Mouse (Mus musculus): ENCODE data around the gene Kcnh2. TPM values are rescaled to one million over a fixed set of nuclear protein-coding genes. Genes with fewer than 3 reads are reported as not detected.

Gene Kcnh2
- polyA plus RNA-seq, 1 experiment from 2014 or later: 13.0 TPM

- H3K36me3 ChIP-seq (ENCODE audit: control insufficient read depth, insufficient read depth, low read length): peaks cover 5% of the 10 kb centered on the region; the same call in 1 of the 2 replicates
These were observed 19.0 kb downstream of the Kcnh2 start for GRCm38 (mm10) chr5:24332401-24332800.

DNA sequence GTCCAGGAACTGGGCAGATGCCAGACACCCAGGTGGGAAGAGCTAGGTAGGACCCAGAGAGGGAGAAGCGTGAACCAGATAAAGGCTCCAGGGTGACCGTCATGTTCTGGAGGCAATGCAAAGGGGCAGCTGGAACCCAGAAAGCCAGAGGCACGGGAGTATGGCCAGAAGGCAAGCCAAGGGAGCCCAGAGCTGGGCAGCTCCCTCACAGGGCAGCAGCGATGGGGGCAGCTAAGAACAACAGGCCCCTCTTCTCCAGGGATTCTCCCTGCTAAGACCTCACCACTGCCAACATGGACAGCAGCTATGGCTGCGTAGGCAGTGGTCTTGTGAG lies 21.5 kb downstream of the Kcnh2 start:
- 21% methylated on average over 5 of the region's 5 CpGs for WGBS
- ATAC-seq: peak; percentile 59
- Histone ChIP-seq H3K27me3 (replicated peaks; ENCODE audit: control insufficient read depth, insufficient read depth, low read length) (no peaks in the 10 kb centered on the region), H3K9me3 (ENCODE audit: control insufficient read depth, low read length) (no peaks in the 10 kb centered on the region), H3K27ac (ENCODE audit: low read depth, low read length) (peak overlapping the region; percentile 82), H3K9ac (ENCODE audit: low read depth, low read length) (peak overlapping the region; percentile 60), H3K4me2 (ENCODE audit: low read length) (peak overlapping the region; percentile 55), H3K4me3 (ENCODE audit: low read length) (no peak overlapping the region), H3K36me3 (ENCODE audit: control insufficient read depth, insufficient read depth, low read length) (peaks cover 18% of the 10 kb centered on the region), H3K4me1 (ENCODE audit: control insufficient read depth, insufficient read depth, low read depth, low read length) (peaks cover 26% of the 10 kb centered on the region)

More at GRCm38 (mm10) chr5:24332401-24332800, 19.0 kb downstream of the Kcnh2 start:
- ATAC-seq: no peak
- Histone ChIP-seq H3K4me2 (ENCODE audit: low read length) (no peak overlapping the region), H3K9me3 (ENCODE audit: control insufficient read depth, low read length) (no peaks in the 10 kb centered on the region), H3K9ac (ENCODE audit: low read depth, low read length) (no peak overlapping the region), H3K4me1 (ENCODE audit: control insufficient read depth, insufficient read depth, low read depth, low read length) (peaks cover 26% of the 10 kb centered on the region), H3K27ac (ENCODE audit: low read depth, low read length) (no peak overlapping the region), H3K27me3 (replicated peaks; ENCODE audit: control insufficient read depth, insufficient read depth, low read length) (no peaks in the 10 kb centered on the region), H3K4me3 (ENCODE audit: low read length) (no peak overlapping the region)
- WGBS: 82% methylated on average over 4 of the region's 4 CpGs

DNA sequence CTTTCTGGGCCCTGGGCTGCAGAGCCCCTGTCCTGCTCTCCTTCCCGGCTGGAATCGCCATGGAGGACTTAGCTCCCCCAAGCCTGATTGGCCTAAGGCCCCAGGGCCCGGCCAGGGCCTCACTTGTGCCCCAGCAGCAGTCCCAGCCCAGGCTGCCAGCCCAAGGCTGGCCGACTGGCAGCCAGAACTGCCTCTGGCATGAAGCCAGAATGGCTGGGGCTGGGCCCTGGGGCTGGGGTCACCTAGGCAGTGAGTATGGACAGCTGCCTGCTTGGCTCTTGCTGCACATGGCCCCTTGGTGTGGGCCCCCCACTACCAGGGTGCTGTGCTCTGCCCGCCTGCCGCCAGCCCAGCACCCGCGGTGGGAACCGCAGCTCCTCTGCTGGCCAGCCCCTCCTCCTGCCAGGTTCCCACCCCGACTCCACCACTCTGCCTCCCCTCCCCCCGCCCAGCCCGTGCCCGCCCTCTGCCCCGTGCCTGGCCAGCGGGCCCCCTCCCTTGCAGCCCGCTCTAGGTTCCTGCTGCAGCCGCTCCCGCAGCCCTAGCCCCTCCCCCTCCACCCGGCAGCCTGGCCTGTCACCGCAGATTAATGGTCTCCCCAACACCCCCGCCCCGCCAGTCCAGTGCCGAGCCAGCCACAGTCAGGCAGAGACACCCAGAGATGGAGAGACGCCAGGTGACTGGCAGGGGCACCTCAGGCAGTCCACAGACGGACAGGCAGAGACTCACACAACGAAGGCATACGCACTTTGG lies 22.0 kb downstream of the Kcnh2 start:
- peaks cover 22% of the 10 kb centered on the region for H3K36me3 ChIP-seq (ENCODE audit: control insufficient read depth, insufficient read depth, low read length)
- WGBS: 5% methylated on average over 16 of the region's 27 CpGs
- H3K27me3 ChIP-seq (replicated peaks; ENCODE audit: control insufficient read depth, insufficient read depth, low read length): no peaks in the 10 kb centered on the region
- H3K27ac ChIP-seq (ENCODE audit: low read depth, low read length): peak overlapping the region; percentile 82
- H3K4me3 ChIP-seq (ENCODE audit: low read length): peak overlapping the region; percentile 15
- peak overlapping the region; percentile 60 for H3K9ac ChIP-seq (ENCODE audit: low read depth, low read length)
- peak overlapping the region; percentile 55 for H3K4me2 ChIP-seq (ENCODE audit: low read length)
- peaks cover 26% of the 10 kb centered on the region for H3K4me1 ChIP-seq (ENCODE audit: control insufficient read depth, insufficient read depth, low read depth, low read length)
- H3K9me3 ChIP-seq (ENCODE audit: control insufficient read depth, low read length): no peaks in the 10 kb centered on the region
- ATAC-seq: peak; percentile 87

DNA sequence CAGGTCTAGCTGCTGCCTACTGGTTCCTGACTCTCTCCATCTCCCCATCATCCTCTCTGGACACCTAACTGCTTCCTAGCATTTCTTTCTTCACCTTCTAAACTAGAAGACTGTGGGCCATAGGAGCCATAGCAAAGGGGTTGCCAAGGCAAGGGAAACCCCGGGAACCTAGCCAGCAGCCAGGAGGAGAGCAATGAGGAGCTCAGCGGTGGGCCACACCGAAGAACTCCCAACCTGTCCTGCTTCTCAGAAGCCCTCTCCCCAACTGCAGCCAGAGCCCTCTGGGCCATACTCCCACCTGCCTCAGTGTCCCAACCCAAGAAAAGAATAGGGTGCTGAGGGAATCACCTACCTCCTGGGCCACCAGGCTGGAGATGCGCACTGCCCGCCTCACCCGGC lies 22.6 kb downstream of the Kcnh2 start:
- Histone ChIP-seq H3K4me2 (ENCODE audit: low read length) (peak overlapping the region; percentile 55), H3K27me3 (replicated peaks; ENCODE audit: control insufficient read depth, insufficient read depth, low read length) (no peaks in the 10 kb centered on the region), H3K27ac (ENCODE audit: low read depth, low read length) (peak overlapping the region; percentile 82), H3K9me3 (ENCODE audit: control insufficient read depth, low read length) (no peaks in the 10 kb centered on the region), H3K4me3 (ENCODE audit: low read length) (peak overlapping the region; percentile 15), H3K36me3 (ENCODE audit: control insufficient read depth, insufficient read depth, low read length) (peaks cover 25% of the 10 kb centered on the region), H3K9ac (ENCODE audit: low read depth, low read length) (peak overlapping the region; percentile 60), H3K4me1 (ENCODE audit: control insufficient read depth, insufficient read depth, low read depth, low read length) (peaks cover 26% of the 10 kb centered on the region)
- WGBS: 50% methylated on average over 6 of the region's 6 CpGs
- peak; percentile 4; the same call in 1 of the 2 replicates for ATAC-seq

DNA sequence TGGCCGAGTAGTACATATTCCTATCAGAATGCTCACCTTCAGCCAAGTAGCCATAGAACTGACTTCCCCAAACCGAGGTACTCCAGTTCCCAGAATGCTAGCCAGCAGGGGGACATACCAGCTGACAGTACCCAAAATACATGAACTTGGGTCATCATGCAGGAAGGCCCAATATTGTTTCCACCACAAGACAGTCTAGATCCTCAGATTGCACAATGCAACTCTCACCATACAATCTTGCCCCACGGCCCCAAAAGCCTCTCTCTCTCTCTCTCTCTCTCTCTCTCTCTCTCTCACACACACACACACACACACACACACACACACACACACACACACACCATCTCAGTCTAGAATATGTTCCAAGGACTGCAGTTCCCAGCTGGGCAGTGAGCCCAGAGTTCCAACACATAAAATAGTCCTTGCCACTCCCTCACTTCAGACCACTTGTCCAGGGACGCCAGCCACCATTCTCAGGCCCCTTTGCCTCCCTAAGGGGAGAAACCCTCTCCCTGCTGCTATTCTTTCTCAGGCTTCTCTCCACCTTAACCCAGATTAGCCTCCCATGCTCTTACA lies 24.5 kb downstream of the Kcnh2 start:
- no peak for ATAC-seq
- H3K9me3 ChIP-seq (ENCODE audit: control insufficient read depth, low read length): no peaks in the 10 kb centered on the region
- no peaks in the 10 kb centered on the region for H3K27me3 ChIP-seq (replicated peaks; ENCODE audit: control insufficient read depth, insufficient read depth, low read length)
- peaks cover 26% of the 10 kb centered on the region for H3K4me1 ChIP-seq (ENCODE audit: control insufficient read depth, insufficient read depth, low read depth, low read length)
- H3K4me2 ChIP-seq (ENCODE audit: low read length): no peak overlapping the region
- no peak overlapping the region for H3K4me3 ChIP-seq (ENCODE audit: low read length)
- peaks cover 24% of the 10 kb centered on the region for H3K36me3 ChIP-seq (ENCODE audit: control insufficient read depth, insufficient read depth, low read length)
- no peak overlapping the region for H3K9ac ChIP-seq (ENCODE audit: low read depth, low read length)
- H3K27ac ChIP-seq (ENCODE audit: low read depth, low read length): no peak overlapping the region
- WGBS: 78% methylated on average over 4 of the region's 4 CpGs

DNA sequence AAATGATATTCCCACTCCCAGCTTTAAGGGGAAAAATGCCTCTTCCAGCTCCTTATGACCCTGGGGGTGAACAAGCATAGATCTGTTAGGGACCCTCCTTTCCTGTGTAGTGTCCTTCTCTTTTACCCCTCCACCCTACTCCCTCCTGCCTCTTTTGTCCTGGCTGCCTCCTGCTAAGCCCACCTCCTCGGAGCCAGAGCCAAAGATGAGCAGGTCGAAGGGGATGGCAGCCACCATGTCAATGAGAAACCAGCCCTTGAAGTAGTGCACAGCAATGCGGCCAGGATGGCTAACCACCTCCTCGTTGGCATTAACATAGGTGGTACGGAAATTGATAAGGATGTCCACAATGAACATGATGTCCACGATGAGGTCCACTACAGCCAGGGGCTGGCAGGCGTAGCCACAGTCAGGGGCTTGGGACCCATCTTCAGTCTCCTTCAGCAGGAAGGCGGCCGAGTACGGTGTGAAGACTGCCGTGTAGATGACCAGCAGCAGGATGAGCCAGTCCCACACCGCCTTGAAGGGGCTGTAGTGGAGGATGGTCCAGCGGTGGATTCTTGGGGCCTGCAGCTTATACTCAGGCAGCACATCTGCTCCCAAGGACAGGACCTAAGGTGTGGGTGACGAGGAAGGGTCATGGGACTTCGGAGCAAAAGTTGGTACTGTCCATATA lies 25.1 kb downstream of the Kcnh2 start:
- Histone ChIP-seq H3K27me3 (replicated peaks; ENCODE audit: control insufficient read depth, insufficient read depth, low read length) (no peaks in the 10 kb centered on the region), H3K4me2 (ENCODE audit: low read length) (no peak overlapping the region), H3K4me1 (ENCODE audit: control insufficient read depth, insufficient read depth, low read depth, low read length) (peaks cover 26% of the 10 kb centered on the region), H3K36me3 (ENCODE audit: control insufficient read depth, insufficient read depth, low read length) (peaks cover 24% of the 10 kb centered on the region), H3K27ac (ENCODE audit: low read depth, low read length) (no peak overlapping the region), H3K9ac (ENCODE audit: low read depth, low read length) (no peak overlapping the region), H3K4me3 (ENCODE audit: low read length) (no peak overlapping the region), H3K9me3 (ENCODE audit: control insufficient read depth, low read length) (no peaks in the 10 kb centered on the region)
- WGBS: 91% methylated on average over 15 of the region's 15 CpGs
- no peak for ATAC-seq

DNA sequence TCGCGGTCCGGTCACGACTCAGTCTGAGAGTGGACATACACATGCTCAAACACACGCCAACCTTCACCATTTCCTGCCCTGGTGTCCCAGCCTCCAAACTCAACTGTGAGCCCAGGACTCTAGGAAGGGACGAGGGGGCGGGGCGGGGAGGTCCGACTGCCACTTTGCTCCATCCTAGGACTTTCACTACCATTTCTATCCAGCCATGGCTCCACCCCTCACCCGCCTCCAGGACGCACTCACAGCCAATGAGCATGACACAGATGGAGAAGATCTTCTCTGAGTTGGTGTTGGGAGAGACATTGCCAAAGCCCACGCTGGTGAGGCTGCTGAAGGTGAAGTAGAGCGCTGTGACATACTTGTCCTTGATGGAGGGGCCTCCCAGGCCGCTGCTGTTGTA lies 26.2 kb downstream of the Kcnh2 start:
- H3K36me3 ChIP-seq (ENCODE audit: control insufficient read depth, insufficient read depth, low read length): peaks cover 24% of the 10 kb centered on the region
- no peak for ATAC-seq
- WGBS: 51% methylated on average over 14 of the region's 14 CpGs

GRCm38 (mm10) chr5:24321711-24322682 lies 29.4 kb downstream of the Kcnh2 start:
- 7% methylated on average over 19 of the region's 22 CpGs for WGBS

More for the DNA sequence above, 26.2 kb downstream of the Kcnh2 start:
- Histone ChIP-seq H3K4me2 (ENCODE audit: low read length) (no peak overlapping the region), H3K9me3 (ENCODE audit: control insufficient read depth, low read length) (no peaks in the 10 kb centered on the region), H3K4me1 (ENCODE audit: control insufficient read depth, insufficient read depth, low read depth, low read length) (peaks cover 24% of the 10 kb centered on the region), H3K27ac (ENCODE audit: low read depth, low read length) (no peak overlapping the region), H3K9ac (ENCODE audit: low read depth, low read length) (no peak overlapping the region), H3K27me3 (replicated peaks; ENCODE audit: control insufficient read depth, insufficient read depth, low read length) (no peaks in the 10 kb centered on the region), H3K4me3 (ENCODE audit: low read length) (no peak overlapping the region)

More at GRCm38 (mm10) chr5:24321711-24322682, 29.4 kb downstream of the Kcnh2 start:
- Histone ChIP-seq H3K36me3 (ENCODE audit: control insufficient read depth, insufficient read depth, low read length) (peaks cover 29% of the 10 kb centered on the region), H3K4me3 (ENCODE audit: low read length) (no peak overlapping the region), H3K9me3 (ENCODE audit: control insufficient read depth, low read length) (no peaks in the 10 kb centered on the region), H3K27ac (ENCODE audit: low read depth, low read length) (no peak overlapping the region), H3K4me1 (ENCODE audit: control insufficient read depth, insufficient read depth, low read depth, low read length) (no peaks in the 10 kb centered on the region; the same call in 1 of the 2 replicates), H3K27me3 (replicated peaks; ENCODE audit: control insufficient read depth, insufficient read depth, low read length) (no peaks in the 10 kb centered on the region), H3K9ac (ENCODE audit: low read depth, low read length) (peak overlapping the region; percentile 29), H3K4me2 (ENCODE audit: low read length) (no peak overlapping the region)
- ATAC-seq: peak; percentile 18; the same call in 1 of the 2 replicates

All from hindbrain, embryonic 16.5 days (tissue).